Mouse (Mus musculus) hindbrain, postnatal 0 days (tissue): ENCODE data around the gene Ubash3b. TPM values are rescaled to one million over a fixed set of nuclear protein-coding genes. Genes with fewer than 3 reads are reported as not detected.

Experiments
- ATAC-seq: fragments of 200-750 bp; cut with Nextera tagmentation; 2 replicates; pipeline ENCODE4 v1.8.0; 2017; ENCODE audit warnings: mild to moderate bottlenecking, moderate TSS enrichment, moderate library complexity
- DNase-seq: peaks from one replicate; pipeline ENCODE4 v3.0.0-alpha.2; 2015; ENCODE audit warnings: low spot score
- H3K27ac ChIP-seq: fragments of 300-500 bp; sonication (generic); 2 replicates; pipeline ENCODE4 v1.5.1; 2014; ENCODE audit warnings: mild to moderate bottlenecking
- H3K27me3 ChIP-seq: fragments of 300-500 bp; sonication (generic); 2 replicates; pipeline ENCODE4 v1.6.1; 2014; ENCODE audit warnings: low read length, mixed read lengths; ENCODE audit not compliant: insufficient read depth
- H3K36me3 ChIP-seq: fragments of 300-500 bp; sonication (generic); 2 replicates; pipeline ENCODE4 v1.6.1; 2014; ENCODE audit warnings: low read length, mixed read lengths; ENCODE audit not compliant: insufficient read depth
- H3K4me1 ChIP-seq: fragments of 300-500 bp; sonication (generic); 2 replicates; pipeline ENCODE4 v1.6.1; 2014; ENCODE audit warnings: antibody characterized with exemption, low read length, mixed read lengths; ENCODE audit not compliant: insufficient read depth
- H3K4me2 ChIP-seq: fragments of 300-500 bp; sonication (generic); 2 replicates; pipeline ENCODE4 v1.6.1; 2014; ENCODE audit warnings: low read depth, mild to moderate bottlenecking, low read length, moderate library complexity, mixed read lengths
- H3K4me3 ChIP-seq: fragments of 300-500 bp; sonication (generic); 2 replicates; pipeline ENCODE4 v1.5.1; 2014; ENCODE audit warnings: low read length
- H3K9ac ChIP-seq: fragments of 300-500 bp; sonication (generic); replicated peaks from 2 replicates; pipeline ENCODE4 v1.6.1; 2014; ENCODE audit warnings: mild to moderate bottlenecking, low read length, moderate library complexity, mixed read lengths
- H3K9me3 ChIP-seq: fragments of 300-500 bp; sonication (generic); 2 replicates; pipeline ENCODE4 v1.6.1; 2016; ENCODE audit warnings: low read length, mixed read lengths
- CTCF ChIP-seq: IDR thresholded peaks from 2 replicates; pipeline ENCODE4 v1.5.1; 2016; ENCODE audit warnings: antibody characterized with exemption, control low read depth, low read depth
- WGBS: fragments of 180-500 bp; shearing (Covaris S2); extraction: QIAGEN DNeasy Blood & Tissue Kit; methylation state at CpG from one replicate; pipeline ENCODE4 v1.1.7; 2014; 5-methylcytosine and 5-hydroxymethylcytosine counted together
- polyA plus RNA-seq: library from polyadenylated mRNA; unstranded; fragments of >200 nt; fragmentation: Nextera tagmentation; extraction: Ambion mirVana; gene quantifications from 2 replicates; pipeline ENCODE4 v1.2.1, GENCODE M21; 2015
- total RNA-seq: library from RNA; depleted of rRNA; stranded (reverse); fragments of >200 nt; gene quantifications from 2 replicates; pipeline ENCODE4 v1.2.3, GENCODE M21; 2014

The Ubash3b gene
- total and polyA plus RNA-seq, 2 experiments from 2014 or later, result 28.6 to 41.3 TPM

DNA sequence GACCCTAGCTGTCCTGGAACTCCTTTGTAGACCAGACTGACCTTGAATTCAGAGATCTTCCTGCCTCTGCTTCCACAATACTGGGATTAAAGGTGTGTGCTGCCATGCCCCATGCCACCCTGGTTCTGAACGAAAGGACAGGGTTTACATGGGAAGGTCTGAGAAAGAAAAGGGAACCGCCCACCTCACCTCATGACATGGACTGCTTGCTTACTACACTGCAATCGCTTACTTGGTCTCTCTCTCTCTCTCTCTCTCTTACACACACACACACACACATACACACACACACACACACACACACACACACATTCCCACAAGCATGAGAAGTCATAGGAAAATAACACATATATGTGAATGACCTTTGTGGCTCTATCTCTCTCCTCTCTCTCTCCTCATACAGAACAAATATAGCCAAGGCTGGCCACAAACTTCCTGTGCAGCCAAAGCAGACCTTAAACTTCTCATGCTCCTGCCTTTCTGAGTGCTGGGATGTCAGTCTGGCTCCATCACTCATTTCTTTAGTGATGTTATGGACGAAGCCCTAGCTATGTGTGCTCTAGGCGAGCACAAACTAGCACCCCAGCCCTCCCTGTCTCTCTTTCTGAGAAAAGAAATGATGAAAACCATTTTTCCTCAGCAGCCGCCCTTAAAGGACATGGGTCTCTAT lies 78.0 kb downstream of the Ubash3b start:
- WGBS, result 82% methylated on average over 6 of the region's 6 CpGs
- ATAC-seq (no peak), DNase-seq (no peak)
- Histone ChIP-seq H3K9me3 (no peaks in the 10 kb centered on the region), H3K27ac (no peak overlapping the region), H3K4me3 (no peak overlapping the region), H3K36me3 (no peaks in the 10 kb centered on the region), H3K27me3 (no peaks in the 10 kb centered on the region), H3K9ac (no peak overlapping the region), H3K4me2 (no peak overlapping the region), H3K4me1 (peaks cover 12% of the 10 kb centered on the region)
- TF ChIP-seq CTCF, result no peak

DNA sequence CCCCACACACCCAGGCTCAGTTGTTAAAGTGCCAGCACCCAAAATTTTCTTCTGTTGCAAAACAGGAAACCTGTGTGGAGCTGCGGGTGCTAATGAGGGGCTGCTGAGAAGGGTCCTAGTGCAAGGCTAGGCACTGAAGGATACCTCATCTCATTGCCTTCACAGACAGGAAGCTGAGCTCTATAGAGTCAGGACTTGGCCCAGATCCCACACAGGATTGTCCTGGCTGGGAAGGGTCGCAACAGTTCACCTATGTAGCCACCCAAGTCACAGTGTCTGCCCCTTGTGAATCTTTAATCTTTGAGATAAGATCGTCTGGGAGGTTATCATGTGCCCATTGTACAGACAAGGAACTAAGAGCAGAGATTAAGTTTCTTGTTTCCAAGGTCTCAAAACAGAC lies 78.6 kb downstream of the Ubash3b start:
- ATAC-seq (no peak), DNase-seq (no peak)
- Histone ChIP-seq H3K27me3 (no peaks in the 10 kb centered on the region), H3K9ac (no peak overlapping the region), H3K36me3 (no peaks in the 10 kb centered on the region), H3K9me3 (no peaks in the 10 kb centered on the region), H3K4me2 (no peak overlapping the region), H3K4me3 (no peak overlapping the region), H3K4me1 (peaks cover 14% of the 10 kb centered on the region), H3K27ac (no peak overlapping the region)
- no peak for TF ChIP-seq CTCF
- 87% methylated on average over 3 of the region's 3 CpGs for WGBS

DNA sequence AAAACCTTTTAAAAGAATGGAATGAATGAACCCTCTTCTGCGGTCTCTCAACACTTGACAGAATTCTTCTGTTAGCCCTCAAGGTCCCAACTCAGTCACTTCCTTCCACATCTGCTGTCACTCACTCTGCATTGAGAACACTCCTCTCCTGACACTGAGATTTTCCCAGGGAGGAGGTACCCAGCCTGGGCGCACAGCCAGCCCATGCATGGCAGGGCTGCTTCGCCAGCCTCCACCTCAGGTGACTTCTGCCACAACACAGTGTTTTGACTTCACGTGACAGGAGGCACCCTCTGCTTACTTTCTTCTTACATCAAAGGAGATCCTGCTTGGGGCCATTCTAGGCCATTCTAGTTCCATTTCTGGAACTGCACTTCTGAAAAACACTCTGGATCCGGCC lies 80.6 kb downstream of the Ubash3b start:
- 70% methylated on average over 5 of the region's 5 CpGs for WGBS
- DNase-seq, result no peak

DNA sequence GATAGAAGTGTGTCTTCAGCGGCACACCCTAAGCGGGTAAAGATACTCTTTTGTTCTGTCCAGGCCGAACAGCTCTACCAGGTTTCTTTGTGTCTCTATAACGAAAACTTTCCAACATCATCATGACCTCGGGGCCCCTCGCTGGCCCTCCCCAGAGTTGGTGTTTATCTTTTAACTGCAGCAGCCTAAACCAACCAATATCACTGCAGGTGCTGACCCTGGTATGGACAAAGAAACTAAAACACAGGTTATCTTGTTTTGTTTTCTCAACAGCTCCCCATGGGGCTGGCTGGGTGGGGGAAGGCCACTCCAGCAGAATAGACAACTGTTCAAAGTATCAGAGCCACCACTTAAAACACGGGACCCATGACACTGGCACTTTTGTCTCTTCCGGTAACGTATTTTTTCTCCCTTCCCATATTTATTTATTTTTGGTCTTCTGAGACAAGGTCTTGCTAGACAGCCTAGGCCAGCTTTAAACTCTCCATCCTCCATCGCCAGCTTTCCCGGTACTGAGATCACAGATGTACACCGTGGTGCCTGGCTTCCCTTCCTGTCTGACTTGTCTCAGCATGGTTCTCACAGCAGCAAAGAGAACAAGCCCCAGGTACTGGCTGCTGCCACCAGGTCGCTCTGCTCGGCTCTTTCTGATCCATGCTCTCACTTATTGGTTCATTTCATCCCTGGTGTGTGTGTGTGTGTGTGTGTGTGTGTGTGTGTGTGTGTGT lies 81.9 kb downstream of the Ubash3b start:
- H3K4me2 ChIP-seq, result no peak overlapping the region
- H3K9me3 ChIP-seq, result no peaks in the 10 kb centered on the region
- DNase-seq, result no peak
- WGBS, result 66% methylated on average over 14 of the region's 14 CpGs
- TF ChIP-seq CTCF, result no peak
- H3K9ac ChIP-seq, result no peak overlapping the region
- H3K27me3 ChIP-seq, result no peaks in the 10 kb centered on the region
- peaks cover 12% of the 10 kb centered on the region for H3K4me1 ChIP-seq
- H3K4me3 ChIP-seq, result no peak overlapping the region
- no peak for ATAC-seq
- no peak overlapping the region for H3K27ac ChIP-seq
- no peaks in the 10 kb centered on the region for H3K36me3 ChIP-seq

More for the DNA sequence above, 80.6 kb downstream of the Ubash3b start:
- no peak overlapping the region for H3K4me2 ChIP-seq
- no peak overlapping the region for H3K27ac ChIP-seq
- H3K9me3 ChIP-seq, result no peaks in the 10 kb centered on the region
- H3K36me3 ChIP-seq, result no peaks in the 10 kb centered on the region
- H3K9ac ChIP-seq, result no peak overlapping the region
- peaks cover 14% of the 10 kb centered on the region for H3K4me1 ChIP-seq
- no peak for TF ChIP-seq CTCF
- no peaks in the 10 kb centered on the region for H3K27me3 ChIP-seq
- no peak overlapping the region for H3K4me3 ChIP-seq
- no peak for ATAC-seq

DNA sequence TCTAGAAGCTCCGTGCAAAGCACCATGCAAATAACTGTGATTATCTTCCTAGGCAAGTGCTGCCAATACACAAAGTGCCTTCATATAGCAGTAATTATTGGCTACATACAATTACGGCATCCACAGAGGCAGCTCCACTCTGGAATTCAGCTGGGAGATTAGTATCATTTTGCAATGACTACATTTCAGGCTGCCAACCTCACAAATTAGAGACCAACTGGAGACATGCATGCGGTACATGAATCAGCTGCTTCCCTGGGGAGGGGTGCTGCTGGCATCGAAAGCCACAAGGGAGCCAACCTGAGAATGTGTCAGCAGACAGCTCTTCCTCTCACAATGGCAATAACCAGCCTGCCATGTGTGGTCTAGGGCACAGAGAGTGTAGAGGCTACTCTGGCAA lies 83.3 kb downstream of the Ubash3b start:
- no peak overlapping the region for H3K4me3 ChIP-seq
- no peaks in the 10 kb centered on the region for H3K27me3 ChIP-seq
- 0 out of 2 replicates have a peak overlapping the region, but pooled peaks have one; percentile 32 for H3K27ac ChIP-seq
- no peak overlapping the region for H3K9ac ChIP-seq
- TF ChIP-seq CTCF, result no peak
- no peak overlapping the region for H3K4me2 ChIP-seq
- peak; percentile 28; the same call in 1 of the 2 replicates for ATAC-seq
- WGBS, result 45% methylated on average over 4 of the region's 4 CpGs
- peak; percentile 15 for DNase-seq
- H3K4me1 ChIP-seq, result peaks cover 4% of the 10 kb centered on the region; the same call in 1 of the 2 replicates
- no peaks in the 10 kb centered on the region for H3K9me3 ChIP-seq
- H3K36me3 ChIP-seq, result no peaks in the 10 kb centered on the region

DNA sequence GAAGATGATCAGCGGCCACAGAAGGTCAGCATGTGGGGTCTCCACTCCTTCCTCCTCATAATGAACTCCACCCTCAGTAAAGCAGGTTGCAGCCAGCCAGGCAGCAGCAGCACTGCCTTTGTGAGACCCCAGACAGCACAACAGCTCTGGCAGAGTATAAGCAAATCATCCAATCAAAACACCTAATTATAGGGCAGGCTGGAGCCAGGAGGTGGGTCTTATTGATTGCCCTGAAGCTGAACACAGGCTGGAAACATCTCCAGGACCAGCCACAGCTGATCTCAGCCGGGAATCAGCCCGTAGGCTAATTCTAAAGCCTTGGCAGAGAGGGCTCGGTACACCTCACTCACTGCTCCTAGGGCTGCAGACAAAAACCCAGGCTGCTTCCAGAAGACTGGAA lies 85.3 kb downstream of the Ubash3b start:
- Histone ChIP-seq H3K9me3 (no peaks in the 10 kb centered on the region), H3K27me3 (no peaks in the 10 kb centered on the region), H3K27ac (peak overlapping the region; percentile 56), H3K4me3 (no peak overlapping the region), H3K36me3 (no peaks in the 10 kb centered on the region), H3K9ac (no peak overlapping the region), H3K4me2 (no peak overlapping the region), H3K4me1 (peaks cover 4% of the 10 kb centered on the region; the same call in 1 of the 2 replicates)
- ATAC-seq (peak; percentile 39; the same call in 1 of the 2 replicates), DNase-seq (no peak)
- no peak for TF ChIP-seq CTCF
- WGBS, result 41% methylated on average over 4 of the region's 4 CpGs

DNA sequence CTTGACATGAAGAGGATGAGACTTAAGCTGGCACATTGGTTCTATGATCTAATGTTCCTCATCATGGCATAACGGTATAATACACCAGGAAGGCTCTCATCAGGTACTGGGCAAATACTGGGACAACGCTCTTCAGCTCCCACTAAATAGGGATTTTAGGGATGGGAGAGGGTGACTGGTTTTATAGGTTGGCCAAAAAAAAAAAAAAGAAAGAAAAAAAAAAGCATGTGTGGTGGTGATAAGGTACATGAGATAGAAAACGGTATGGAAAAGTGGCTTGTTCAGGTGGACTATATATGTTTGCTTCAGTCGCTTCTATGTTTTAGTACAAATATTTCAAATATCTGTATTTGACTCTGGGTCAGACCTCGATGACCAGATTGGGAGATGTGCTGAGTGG lies 86.0 kb downstream of the Ubash3b start:
- Histone ChIP-seq H3K9me3 (no peaks in the 10 kb centered on the region), H3K36me3 (no peaks in the 10 kb centered on the region), H3K4me2 (no peak overlapping the region), H3K4me1 (peaks cover 4% of the 10 kb centered on the region; the same call in 1 of the 2 replicates), H3K27me3 (no peaks in the 10 kb centered on the region), H3K4me3 (no peak overlapping the region), H3K9ac (no peak overlapping the region), H3K27ac (peak overlapping the region; percentile 56; the same call in 1 of the 2 replicates)
- no peak for TF ChIP-seq CTCF
- DNase-seq, result no peak
- WGBS, result 94% methylated on average over 5 of the region's 5 CpGs
- no peak for ATAC-seq
